Mouse (Mus musculus): ENCODE data around the gene Nrm. TPM values are rescaled to one million over a fixed set of nuclear protein-coding genes. Genes with fewer than 3 reads are reported as not detected.

Nrm gene
- total RNA-seq, 2 experiments from 2014 or later, result 6.7 to 7.5 TPM

DNA sequence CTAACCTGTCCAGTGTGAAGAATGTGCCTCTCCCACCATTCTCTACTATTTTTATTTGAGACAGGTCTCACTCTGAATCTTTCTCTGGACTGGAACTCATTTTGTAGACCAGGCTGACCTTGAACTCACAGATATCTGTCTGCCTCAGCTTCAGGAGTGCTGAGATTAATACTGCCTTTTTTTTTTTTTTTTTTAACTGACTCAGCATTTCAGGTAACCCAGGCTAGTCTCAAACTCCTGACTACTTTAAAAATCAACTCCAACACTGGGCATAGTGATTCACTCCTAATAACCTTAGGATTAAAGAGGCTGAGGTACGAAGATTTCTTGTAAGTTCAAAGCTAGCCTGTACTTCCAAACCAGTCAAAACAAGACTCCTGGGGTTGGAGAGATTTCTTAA is 44.5 kb downstream of the Nrm start:
- DNase-seq, result no peak

DNA sequence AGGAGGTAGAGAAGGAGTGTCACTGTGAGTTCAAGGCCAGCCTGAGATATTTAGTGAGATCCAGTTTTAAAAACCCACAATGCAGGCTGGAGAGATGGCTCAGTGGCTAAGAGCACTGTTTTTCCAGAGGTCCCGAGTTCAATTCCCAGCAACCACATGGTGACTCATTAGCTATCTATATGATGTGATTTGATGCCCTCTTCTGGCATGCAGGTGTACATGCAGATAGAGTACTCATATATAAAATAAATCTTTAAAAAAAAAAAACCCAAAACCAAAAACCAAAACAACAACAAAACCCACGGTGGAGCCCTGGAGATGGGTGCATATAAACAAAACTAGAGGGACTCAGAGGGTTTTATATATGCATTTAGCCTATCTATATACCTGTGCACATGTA is 46.5 kb downstream of the Nrm start:
- DNase-seq, result no peak

DNA sequence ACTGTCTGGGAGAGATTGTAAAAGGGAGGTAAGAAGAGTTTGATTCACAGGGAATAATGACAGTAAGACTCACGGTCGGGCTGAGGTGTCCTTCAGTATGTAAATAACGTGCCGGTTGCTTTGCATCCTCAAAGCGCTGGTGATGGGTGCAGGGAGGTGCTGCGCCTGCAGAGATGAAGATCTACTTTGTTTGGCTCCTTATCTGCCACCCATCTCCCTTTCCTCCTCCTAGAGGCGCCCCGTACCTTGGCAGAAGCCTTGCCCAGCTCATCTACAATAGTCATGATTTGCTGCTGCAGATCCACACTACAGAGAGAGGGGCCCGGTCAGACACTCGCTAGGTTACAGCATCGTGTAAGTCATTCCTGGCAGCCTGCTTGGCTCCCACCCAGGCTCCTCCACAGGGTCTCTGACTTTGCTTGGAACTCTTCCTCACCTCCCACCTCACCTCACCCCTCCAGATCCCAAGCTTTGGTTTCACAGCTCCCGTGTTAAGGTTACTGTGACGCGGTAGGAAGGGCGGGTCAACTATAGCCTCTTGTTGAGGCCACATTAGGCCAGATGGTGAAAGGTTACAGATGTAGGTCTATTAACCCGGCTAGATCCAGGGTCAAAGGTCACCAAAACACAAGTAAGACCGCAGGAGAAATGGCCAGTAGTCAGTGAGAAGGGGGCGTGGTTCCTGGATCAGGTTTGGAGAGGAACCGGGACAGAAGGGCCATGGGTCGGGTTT is 48.2 kb downstream of the Nrm start:
- DNase-seq, result peak in 1 of 2 experiments; percentile 15

DNA sequence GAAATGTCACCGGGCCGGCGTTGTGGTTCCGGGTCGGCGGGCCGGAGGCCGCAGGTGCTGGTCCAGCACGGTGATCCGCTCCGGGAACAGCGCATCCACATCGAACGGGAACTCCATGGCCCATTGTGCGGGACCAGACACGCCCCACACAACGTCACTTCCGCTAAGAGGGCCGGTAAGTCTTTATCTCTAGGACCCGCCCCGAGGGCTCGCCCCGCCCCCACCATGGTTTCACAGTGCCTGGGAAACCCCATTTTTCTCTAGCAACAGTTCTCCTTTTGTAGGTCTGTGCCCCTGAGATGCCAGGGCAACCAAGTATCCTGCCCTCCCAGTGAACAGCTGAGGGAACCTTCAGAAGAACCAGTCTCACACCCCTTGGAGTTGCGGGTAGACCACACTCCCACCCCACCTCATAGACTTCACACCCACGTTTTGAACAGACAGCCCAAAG is 48.8 kb downstream of the Nrm start, which contains the start of gene Atat1:
Atat1 (minus strand) TSS at position 157 of the 451 bp plus-strand sequence.
- peak; percentile 96 to 99 for DNase-seq

DNA sequence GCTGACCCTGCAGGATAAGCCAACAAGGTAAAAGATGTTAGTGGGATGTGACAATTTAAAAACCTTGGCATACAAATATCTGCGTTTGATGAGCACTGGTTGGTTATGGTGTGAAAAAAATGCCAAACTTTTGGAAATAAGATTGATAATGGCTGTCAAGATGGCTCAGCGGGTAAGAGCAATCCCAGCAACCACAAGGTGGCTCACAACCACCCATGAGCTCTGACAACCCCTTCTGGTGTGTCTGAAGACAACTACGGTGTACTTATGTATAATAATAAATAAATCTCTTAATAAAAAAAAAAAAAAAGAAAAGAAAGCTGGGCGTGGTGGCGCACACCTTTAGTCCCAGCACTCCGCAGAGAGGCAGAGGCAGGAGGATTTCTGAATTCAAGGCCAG is 53.9 kb downstream of the Nrm start:
- no peak for DNase-seq

Small RNAs within 50 kb of the gene (microRNA-seq; reads per million reads assigned to microRNA genes)
- gene Gm28033, result not detected

Other genes starting within 250 kb of the Nrm start
- gene Gm9573, start 234.7 kb upstream of the Nrm start, total RNA-seq (2021), result not detected
- not detected for gene Mucl3, start 217.6 kb upstream of the Nrm start, total RNA-seq (2021)
- 10 to 100 TPM; 30.8 to 40.0 TPM for gene Vars2, start 193.7 kb upstream of the Nrm start, total RNA-seq (2021)
- 10 to 100 TPM; 20.2 to 23.3 TPM for gene Gtf2h4, start 187.6 kb upstream of the Nrm start, total RNA-seq (2021)
- 10 to 100 TPM; 43.4 to 48.8 TPM for gene Ddr1, start 156.7 kb upstream of the Nrm start, total RNA-seq (2021)
- 10 to 100 TPM; 19.2 to 36.5 TPM for gene Ier3, start 39.6 kb upstream of the Nrm start, total RNA-seq (2021)
- gene Flot1, start 38.1 kb upstream of the Nrm start, total RNA-seq (2021), result 10 to 100 TPM; 60.5 to 73.4 TPM
- gene Tubb5, start 23.0 kb upstream of the Nrm start, total RNA-seq (2021), result 100 to 1,000 TPM; 188 to 218 TPM
- gene Mdc1, start 19.8 kb upstream of the Nrm start, total RNA-seq (2021), result 10 to 100 TPM; 18.3 to 18.7 TPM
- gene Ppp1r18, start 4.3 kb downstream of the Nrm start, total RNA-seq (2021), result 10 to 100 TPM; 26.1 to 35.1 TPM
- 10 to 100 TPM; 37.5 to 40.8 TPM for gene Dhx16, start 18.5 kb downstream of the Nrm start, total RNA-seq (2021)
- 10 to 100 TPM; 47.0 to 49.4 TPM for gene 2310061I04Rik, start 36.1 kb downstream of the Nrm start, total RNA-seq (2021)
- 10 to 100 TPM; 26.0 to 33.0 TPM for gene Atat1, start 48.8 kb downstream of the Nrm start, total RNA-seq (2021)
- gene Mrps18b, start 55.1 kb downstream of the Nrm start, total RNA-seq (2021), result 10 to 100 TPM; 92.6 to 97.8 TPM
- 100 to 1,000 TPM in 1 of 2 experiments, 10 to 100 TPM in 1; 96.2 to 108 TPM for gene Ppp1r10, start 55.1 kb downstream of the Nrm start, total RNA-seq (2021)
- gene Abcf1, start 108.4 kb downstream of the Nrm start, total RNA-seq (2021), result 10 to 100 TPM; 90.0 to 96.2 TPM
- 10 to 100 TPM; 51.2 to 54.4 TPM for gene Gnl1, start 118.5 kb downstream of the Nrm start, total RNA-seq (2021)
- 10 to 100 TPM; 18.3 to 19.1 TPM for gene Prr3, start 118.9 kb downstream of the Nrm start, total RNA-seq (2021)
- gene H2-T24, start 159.2 kb downstream of the Nrm start, total RNA-seq (2021), result 1 to 10 TPM; 6.5 to 9.3 TPM
- 10 to 100 TPM; 57.8 to 68.4 TPM for gene H2-T23, start 171.5 kb downstream of the Nrm start, total RNA-seq (2021)
- 10 to 100 TPM; 33.5 to 33.8 TPM for gene H2-T22, start 181.4 kb downstream of the Nrm start, total RNA-seq (2021)
- not detected for gene Gm6034, start 181.6 kb downstream of the Nrm start, total RNA-seq (2021)
- gene Gm11127, start 197.1 kb downstream of the Nrm start, total RNA-seq (2021), result 1 to 10 TPM; 4.1 to 6.1 TPM